Mouse (Mus musculus) right cerebral cortex, postnatal 25 days (tissue): ENCODE results near the gene Edc3.

Experiments
- DNase-seq: peaks from one replicate; pipeline ENCODE4 v3.0.0; 2022

The Edc3 gene

DNA sequence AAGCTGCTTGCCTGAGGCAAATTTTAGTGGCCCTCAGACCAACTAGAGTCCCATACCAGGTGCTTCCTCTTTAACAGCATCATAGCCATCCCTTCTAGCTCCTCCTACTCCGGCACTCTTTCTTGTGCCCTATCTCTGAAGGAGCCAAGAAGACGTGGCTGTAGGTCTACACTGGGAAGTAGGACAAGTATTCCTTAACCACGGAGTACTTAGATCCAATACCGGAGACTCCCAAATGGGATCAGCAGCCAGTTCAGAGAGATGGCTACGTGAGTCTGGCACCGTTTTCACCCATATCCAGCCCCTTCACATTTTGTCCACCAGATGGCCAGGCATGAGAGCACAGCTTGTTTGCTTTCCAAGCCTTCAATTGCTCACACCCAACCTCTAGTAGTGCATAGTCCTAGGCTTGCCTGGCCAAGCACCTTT lies 54.2 kb downstream of the Edc3 start:
- no peak for DNase-seq

DNA sequence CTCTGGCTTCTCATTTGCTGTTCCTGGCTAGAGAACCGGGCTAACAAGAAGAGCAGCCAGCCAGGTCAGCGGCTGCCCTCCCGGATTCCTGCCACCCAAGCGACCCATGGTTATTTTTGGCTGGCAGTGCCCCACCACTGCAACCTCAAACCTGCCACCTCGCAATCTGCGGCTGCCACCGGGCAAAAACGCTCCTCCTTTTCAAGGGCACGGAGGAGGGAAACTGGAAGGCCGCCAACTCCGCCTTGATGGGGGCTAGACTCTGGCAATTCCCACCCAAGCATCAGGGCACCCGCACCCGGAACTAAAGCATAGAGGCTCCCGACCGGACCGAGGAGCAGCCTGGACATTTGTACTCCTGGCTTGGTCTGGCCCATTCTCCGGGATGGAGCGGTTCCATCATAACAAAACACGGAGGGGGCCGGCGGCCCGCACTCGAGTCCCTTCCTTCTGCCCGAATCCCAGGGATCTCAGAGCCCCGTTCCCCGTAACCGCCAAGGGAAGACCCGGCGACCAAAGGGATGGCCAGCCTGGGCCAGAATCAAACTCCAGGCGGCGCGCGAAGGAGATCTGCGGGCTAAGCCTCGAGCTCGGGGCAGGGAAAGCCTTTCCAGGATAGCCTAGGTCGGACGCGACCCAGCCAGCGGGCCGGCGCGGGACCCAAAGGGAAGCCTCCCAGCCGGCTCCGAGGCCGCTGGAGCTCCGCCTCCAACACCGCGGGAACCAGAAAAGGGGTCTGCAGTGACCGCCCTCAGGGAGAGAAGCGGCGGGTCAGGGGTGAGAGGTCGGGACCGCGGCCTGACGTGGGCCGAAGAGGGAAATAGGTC lies 56.0 kb downstream of the Edc3 start:
- DNase-seq: peak; percentile 77

DNA sequence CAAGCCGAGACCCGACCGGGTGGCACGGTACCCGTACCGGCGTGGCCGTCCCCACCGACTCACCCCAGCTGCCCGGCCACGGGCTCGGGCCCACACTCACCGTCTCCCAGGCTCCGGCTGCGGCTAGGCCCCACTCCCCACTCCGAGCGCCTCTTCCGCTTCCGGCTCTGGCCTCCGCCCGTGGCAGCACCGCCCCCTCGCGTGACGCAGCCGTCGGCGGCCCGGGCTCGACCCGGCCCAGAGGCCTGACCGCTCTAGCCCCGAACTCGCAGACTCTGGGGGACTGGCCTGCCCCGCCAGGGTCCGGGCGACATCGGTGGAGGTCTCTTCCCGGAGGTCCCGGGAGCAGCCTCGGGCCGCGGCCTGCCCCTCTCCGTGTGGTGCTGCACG lies 56.6 kb downstream of the Edc3 start:
- peak; percentile 96 for DNase-seq

DNA sequence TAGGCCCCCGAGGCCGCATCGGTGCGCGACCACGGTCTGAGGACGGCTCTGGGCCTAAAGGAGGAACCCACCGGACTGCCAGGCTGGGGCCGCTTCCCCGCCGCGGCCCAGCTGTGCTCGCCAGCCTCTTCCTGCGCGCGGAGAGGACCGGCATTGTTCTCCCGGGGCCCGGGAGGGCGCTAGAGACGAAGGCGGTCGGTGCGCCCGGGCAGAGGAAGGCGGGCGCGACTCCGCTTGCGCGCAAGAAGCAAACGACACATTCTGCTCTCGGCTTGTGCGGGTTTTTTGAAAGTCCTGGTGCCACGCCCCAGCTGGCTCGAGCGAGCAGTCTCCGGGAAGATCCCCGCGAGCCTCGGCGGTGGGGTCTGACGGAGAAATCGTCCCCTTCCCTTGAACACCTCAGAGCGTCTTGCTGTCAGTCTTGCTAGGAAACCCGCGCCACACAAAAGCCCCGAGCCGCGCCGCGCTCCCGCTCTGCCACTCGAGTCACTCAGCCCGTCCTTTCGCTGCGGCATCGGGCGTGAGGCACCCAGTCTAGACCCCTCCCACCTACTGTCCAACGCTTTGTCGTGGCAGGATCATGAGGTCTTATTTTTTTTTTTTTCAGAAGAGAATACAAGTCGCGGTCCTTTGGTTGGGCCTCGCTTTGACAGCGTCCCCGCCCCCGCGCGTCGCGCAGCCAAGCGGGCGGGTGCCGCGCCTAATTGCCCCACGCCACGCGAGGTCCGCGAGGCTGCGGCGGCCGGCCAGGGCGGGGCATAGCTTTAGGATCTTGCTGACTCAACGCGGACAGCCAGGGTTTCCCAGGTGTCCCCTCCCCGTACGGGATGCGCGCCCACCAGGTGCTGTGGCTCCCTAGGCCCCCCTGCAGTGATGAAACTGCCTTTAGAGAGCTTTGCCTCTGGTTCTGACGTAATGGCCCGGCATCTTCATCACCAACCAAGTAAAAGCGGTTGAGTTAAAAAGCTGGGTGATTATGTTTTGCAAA lies 57.3 kb downstream of the Edc3 start, which contains the start of gene Clk3:
TSS of gene Clk3 (minus strand) at position 497 of the 988 bp plus-strand sequence.
- DNase-seq: peak; percentile 84

DNA sequence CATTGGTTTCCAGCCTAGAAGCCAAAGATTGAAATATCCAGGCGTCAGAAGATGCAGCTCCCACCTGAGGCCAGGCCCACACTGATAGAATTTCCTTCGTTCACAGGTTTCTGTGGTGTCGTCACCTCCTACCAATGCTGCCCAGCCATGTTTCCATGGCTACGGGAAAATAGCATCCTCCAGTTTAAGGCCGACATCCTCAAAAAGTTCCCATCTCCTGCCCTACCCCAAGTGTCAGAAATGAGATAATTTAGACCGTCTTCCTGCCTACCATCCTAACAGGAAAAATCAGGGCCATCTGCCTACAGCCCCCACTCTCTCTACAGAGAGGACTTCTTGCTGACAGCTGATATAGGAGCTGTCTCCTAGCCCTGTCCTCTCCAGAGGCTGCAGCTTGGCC lies 58.1 kb downstream of the Edc3 start:
- DNase-seq: no peak

DNA sequence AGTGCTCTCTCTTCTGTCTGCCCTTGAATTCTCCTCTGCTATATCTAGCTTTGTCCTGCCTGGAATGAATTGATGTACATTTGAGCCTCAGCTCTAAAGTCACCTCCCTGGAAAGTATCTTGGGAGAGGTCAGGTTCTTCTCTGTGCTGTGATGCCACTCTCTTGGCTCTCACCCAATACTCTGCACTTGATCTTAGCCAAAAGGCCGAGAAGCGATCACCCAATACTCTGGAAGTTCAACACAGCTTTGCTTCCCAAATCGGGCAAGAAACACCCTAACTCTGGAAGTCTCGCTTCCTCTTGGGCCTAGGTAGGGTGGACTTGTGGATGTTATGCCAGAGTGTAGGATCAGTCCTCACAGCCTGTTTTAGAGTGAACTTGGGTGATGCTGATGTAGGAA lies 58.9 kb downstream of the Edc3 start:
- DNase-seq: no peak

DNA sequence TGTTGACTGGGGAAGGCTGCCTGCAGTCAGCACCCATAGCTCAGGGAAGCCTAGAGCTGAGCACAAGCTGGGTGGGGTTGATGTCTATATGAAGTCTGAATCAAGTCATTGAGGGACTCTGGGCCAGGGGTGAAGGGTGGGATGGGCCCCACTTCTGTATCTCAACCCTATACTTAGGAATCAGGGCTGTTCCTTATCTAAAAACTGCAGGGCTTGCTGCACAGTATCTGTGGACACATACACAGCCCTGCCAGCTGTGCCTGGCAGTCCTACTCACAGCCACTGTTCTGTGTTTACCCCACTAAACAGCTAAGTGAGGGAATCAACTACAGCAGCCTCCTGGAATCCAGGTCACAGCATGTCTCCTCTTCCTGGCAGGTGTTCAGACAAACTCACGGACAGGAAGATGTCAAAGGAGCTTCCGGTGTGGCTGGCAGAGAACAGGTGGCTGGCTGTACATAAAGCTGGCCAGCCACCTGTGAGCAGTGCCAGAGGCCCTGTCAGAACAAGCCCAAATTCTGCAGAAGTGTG lies 61.3 kb downstream of the Edc3 start:
- no peak for DNase-seq

DNA sequence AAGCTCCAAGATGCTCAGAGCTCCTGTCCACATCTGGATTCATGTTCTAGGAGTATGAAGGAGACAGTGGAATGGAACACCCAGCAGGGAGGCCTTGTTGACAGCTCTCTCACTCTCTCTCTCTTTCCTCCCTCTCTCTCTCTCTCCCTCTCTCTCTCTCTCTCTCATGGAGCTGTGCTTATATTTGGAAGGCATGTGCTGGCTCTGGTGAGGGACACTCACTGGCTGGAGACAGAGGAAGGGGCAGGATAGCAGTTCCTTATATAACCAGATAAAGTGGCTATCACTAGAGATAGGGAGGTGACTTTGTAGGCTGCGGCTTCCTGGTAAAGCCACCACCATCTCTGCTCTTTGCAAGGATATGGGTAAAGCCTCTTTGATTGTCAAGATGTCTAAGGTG lies 61.9 kb downstream of the Edc3 start:
- no peak for DNase-seq

DNA sequence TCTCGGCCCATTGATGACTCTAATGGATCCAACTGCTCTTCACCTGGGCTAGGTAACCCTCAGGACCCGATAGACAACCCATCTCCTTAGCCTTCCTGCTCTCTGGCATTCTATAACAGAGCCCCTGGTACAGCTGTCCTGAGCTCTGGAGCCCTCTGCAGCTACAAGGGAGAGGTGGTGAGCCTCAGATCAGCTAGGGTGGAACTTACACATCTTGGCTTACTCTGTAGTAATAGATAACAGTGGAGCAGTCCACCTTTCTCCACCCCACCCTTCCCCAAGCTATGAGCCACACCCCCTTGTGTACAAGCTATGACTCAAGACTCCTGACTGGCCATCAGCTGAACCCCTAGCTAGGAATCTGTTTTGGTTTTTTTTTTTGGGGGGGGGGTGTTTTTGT lies 62.5 kb downstream of the Edc3 start:
- DNase-seq: no peak

DNA sequence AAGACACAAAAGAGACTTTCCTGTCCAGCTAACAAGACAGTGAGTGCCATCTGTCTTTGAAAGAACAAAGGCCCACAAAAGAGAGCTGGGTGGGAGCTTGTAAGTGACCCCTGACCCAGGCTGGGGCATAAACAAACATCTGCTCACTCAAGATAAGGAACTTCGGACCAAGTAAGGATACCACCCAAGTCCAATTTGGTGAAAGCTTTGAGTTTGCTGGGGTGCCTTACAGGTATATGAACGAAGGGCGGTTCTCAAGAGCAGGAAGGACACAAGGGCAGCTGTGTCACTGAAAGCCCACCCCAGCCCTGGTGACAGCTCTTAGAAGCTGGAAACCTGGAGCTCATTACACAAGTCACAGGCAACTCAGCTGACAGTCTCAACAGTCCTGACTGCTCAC lies 65.4 kb downstream of the Edc3 start:
- no peak for DNase-seq

DNA sequence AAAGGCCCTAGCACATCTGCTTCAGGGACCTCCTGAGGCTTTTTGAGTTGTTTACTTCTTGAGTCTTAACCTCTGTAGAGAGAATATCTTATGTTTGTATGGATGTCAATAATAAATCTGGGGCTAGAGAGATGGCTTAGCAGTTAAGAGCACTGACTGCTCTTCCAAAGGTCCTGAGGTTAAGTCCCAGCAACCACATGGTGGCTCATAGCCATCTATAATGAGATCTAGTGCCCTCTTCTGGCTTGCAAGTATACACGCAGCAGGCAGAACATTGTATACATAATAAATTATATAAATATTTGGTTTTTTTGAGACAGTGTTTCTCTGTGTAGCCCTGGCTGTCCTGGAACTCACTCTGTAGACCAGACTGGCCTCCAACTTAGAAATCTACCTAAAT lies 65.8 kb downstream of the Edc3 start:
- DNase-seq: no peak

DNA sequence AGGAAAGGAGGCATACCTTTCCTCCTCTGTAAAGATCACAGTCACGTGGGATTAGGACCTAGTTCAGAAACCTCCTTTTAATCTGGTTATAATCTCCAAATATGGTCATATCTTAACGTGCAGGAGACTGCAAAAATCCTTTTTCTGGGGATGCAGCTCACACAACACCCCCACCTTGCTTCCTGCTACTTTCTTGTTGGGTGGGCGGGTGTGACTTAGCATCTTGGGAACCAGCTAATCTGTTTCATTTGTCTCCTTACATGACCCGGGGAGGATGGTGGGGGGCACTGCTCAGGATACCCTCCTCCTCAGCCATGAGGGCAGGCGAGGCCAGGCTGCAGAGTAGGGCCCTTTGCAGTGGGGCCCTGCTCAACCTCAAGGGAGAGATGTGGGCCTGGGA lies 66.7 kb downstream of the Edc3 start:
- peak; percentile 65 for DNase-seq

DNA sequence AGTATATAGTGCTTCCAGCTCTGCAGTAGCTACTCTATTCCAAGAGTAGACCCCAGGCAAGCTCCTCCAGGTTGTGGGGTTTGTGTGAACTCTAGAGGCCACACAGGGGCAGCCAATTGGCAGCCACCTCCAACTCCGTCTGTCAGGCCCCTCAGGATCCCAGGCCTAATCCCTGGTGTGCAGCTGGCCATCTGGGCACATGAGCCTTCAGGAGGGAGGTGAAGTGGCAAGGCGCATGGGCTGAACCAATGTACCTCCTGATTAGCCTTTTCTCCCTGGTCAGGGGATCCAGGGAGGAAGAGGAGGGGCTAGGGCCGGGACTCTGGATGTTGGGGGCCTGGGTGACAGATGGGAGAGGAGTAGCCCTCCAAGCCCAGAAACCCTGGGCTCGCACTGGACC lies 67.4 kb downstream of the Edc3 start:
- no peak for DNase-seq

DNA sequence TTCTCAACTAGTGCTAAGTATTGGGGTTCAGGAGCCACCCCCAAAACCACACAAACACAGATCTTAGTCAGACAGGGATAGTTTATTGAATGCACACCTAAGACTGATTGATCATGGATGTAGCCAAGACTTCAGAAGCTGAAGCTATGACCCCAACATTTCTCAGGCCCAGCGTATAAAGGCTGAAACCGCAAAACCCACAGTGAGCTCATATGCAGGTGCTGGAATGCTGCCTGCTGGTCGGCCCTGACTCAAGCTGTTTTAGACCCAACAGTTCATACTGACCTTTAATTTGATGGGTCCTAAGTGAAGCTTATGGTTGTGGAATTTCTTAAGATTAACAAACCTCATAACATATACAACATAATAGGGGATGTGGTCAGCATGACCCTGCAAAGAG lies 74.3 kb downstream of the Edc3 start:
- DNase-seq: no peak

DNA sequence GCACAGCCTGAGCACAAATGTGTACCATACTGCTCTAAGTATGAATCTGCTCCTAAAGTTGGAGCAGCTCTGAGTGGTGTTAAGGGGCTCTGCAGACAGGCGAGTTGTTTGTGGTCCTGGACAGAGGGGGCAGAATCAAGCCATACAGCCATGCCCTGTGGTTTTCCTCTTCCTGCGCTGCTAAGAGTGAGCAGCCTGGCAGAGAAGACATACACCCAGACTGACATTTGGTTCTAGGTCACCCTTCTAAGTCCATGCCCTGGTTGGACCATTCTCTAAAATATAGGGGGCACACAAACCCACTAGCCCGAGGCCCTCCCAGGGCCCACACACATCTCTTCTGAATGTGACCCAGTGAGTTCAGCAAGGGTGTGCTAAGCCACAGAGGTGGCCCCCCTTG lies 81.4 kb downstream of the Edc3 start:
- DNase-seq: no peak

DNA sequence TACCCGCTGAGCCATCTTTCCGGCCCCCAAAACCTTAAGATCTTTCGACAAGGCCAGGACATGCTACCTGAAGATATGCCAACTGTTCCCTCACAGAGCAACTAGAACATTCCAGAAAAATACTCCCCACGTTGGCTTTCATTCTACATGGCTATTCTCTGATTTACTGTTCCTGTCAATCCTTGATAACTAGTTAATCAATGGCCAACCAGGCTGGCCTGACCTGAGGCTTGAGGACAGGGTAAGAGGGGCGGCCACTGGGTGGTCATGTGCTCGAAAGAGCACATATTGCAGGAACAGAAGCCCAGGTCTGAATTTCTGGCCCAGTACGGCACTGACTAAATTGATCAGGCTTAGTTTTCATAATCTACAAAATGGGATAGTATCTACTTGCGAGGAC lies 89.1 kb downstream of the Edc3 start:
- DNase-seq: no peak

DNA sequence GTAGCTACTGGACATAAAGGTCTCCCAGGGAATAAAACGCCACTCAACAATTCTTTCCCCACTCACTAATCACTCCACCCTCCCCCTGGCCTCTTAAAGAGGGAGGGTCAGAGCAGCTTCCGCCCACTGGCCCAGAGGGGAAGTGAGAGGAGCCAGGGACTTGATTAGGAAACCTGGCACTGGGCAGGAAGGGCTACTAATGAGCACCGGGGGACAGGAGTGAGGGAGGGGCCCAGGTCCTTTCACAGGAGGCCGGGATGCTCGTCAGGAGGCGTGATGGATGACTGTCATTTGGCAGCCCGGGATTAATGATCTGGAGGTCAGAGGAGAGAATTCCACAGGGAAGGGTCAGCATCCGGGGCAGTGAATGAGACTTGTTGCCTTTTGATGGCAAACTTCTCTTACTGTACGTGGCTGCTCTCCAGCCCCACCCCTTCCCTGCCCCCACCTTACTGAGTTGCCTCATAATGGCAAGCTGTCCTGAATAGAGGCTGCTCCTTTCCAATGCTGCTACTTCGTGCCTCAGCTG lies 90.4 kb downstream of the Edc3 start:
- no peak for DNase-seq

DNA sequence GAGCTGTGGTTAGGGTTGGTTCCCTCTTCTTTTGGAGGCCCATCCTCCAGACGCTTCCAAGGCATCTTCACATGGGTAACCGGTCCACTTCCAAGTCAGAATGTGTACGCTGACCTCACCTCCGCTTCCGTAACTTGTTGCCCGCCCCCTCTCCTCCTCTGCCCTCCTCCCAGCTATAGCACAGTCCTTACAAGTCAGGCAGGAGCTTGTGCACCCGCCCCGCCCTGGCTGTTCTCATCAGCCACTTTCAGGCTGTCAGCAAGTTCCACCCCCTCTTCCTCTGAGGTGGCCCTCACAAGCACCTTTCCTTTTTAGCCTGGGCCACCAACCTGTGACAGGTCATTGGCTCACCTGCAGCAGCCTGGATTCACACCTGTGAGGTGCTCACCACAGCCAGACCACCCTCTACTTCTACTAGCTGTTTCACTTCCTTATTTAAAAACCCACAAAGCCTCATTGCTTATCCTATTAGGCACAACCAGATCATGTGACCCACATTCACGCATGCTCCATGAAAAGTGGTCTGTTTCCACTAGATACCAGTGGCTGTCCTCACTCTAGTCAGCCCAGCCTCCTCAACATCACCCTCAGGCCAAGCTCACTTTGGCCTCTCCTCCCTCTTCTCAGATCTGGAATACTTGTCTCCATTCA lies 92.1 kb downstream of the Edc3 start:
- DNase-seq: no peak
